Mouse (Mus musculus) lung, adult 2 months (tissue): ENCODE results near the gene Mfge8.

Source experiments
- CTCF ChIP-seq: fragments of 200-500 bp; IDR thresholded peaks from 2 replicates; pipeline ENCODE4 v1.5.1; 2011; ENCODE audit warnings: mild to moderate bottlenecking, low read length, control low read depth; ENCODE audit not compliant: insufficient read depth
- POLR2A ChIP-seq: fragments of 200-500 bp; IDR thresholded peaks from 2 replicates; pipeline ENCODE4 v1.6.1; 2011; ENCODE audit warnings: low read depth, mild to moderate bottlenecking, control low read depth, low read length, borderline replicate concordance; ENCODE audit errors: extremely low read depth

DNA sequence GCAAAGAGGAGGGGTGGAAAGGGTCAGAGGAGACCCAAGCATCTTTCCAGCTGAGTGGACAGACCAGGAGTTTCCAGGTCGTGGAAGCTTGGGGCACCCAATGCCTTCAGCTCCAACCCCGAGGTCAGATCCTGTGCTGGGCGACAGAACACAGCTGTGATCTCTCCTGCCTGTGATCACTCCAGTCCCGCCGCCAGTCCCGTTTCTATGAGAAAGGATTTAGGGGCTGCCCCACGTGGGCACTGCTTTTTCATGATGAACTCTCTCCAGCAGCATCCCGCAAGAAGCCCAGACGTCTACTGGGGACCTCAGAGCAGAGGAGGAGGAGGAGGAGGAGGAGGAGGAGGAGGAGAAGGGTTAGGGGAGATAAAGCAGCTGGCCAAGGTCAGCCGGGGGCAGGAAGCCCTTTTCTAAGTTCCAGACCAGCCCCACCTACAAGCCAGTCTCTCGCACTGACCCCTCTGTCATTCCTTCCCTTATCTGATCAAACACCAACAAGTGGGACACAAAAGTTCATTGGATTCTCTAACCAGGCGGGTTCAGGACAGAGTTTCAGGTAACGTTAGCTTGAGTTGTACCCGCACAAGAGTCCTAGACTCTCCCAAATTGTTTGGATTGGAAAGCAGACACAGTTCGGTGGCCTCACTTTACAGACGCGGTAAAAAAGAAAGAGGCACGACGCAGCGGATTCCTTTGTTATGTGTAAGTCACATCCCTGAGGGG, 768 bp downstream of the Mfge8 start:
- no peak for TF ChIP-seq POLR2A
- no peak for TF ChIP-seq CTCF
